In genomic region chr14:61819251-61819650, GRCm38 (mm10) we compare ENCODE assay signal across 25 mouse cellular contexts.
DNase-seq lines count a peak whose midpoint lies in the region; ATAC-seq and TF ChIP-seq lines count a peak whose summit lies in the region.
"Had no signal": no experiment of that assay in that cellular context is flagged by ENCODE, and none has a peak within 500 bp of the region (broad histone marks: within the 10 kb centered on the region; RNA-seq: fewer than 3 reads in every experiment).

No protein-coding gene starts in this region.

- H3K4me3 ChIP-seq in kidney, postnatal 0 days (replicated peaks; ENCODE audit: low read depth, low read length): no peak overlapping the region
- H3K4me3 ChIP-seq in kidney, embryonic 15.5 days (replicated peaks): no peak overlapping the region
- no peak overlapping the region for H3K4me3 ChIP-seq in liver, postnatal 0 days (ENCODE audit: low read depth, low read length)
- H3K4me3 ChIP-seq in hindbrain, embryonic 12.5 days: no peak overlapping the region
- H3K4me3 ChIP-seq: embryonic facial prominence, embryonic 13.5 days; embryonic facial prominence, embryonic 15.5 days; erythroblast, embryonic 14.5 days; forebrain, embryonic 10.5 days; forebrain, embryonic 12.5 days had no signal

- no peak for TF ChIP-seq CTCF in kidney, postnatal 0 days (IDR thresholded peaks at IDR 0.05; ENCODE audit: low read depth)
- TF ChIP-seq CTCF in liver, postnatal 0 days (IDR thresholded peaks at IDR 0.05; ENCODE audit: low read depth): no peak

- ATAC-seq in kidney, postnatal 0 days (replicated peaks; ENCODE audit: low FRiP score, low read depth): no peak
- ATAC-seq in kidney, embryonic 15.5 days (replicated peaks; ENCODE audit: low FRiP score): no peak
- peak; percentile 53 for ATAC-seq in CD4-positive, CD25-positive, alpha-beta regulatory T cell, adult 4 months
- no peak for ATAC-seq in liver, postnatal 0 days
- ATAC-seq in hindbrain, embryonic 12.5 days (ENCODE audit: low FRiP score): no peak
- ATAC-seq: forebrain, embryonic 14.5 days; forebrain, embryonic 16.5 days had no signal

- no peaks in the 10 kb centered on the region for H3K36me3 ChIP-seq in kidney, postnatal 0 days (ENCODE audit: insufficient read depth, low read length)
- no peaks in the 10 kb centered on the region for H3K36me3 ChIP-seq in kidney, embryonic 15.5 days
- no peaks in the 10 kb centered on the region for H3K36me3 ChIP-seq in liver, postnatal 0 days (replicated peaks; ENCODE audit: insufficient read depth, low read length)
- no peaks in the 10 kb centered on the region for H3K36me3 ChIP-seq in hindbrain, embryonic 12.5 days
- H3K36me3 ChIP-seq: embryonic facial prominence, embryonic 13.5 days; embryonic facial prominence, embryonic 15.5 days; forebrain, embryonic 10.5 days; forebrain, embryonic 12.5 days had no signal

- H3K9me3 ChIP-seq in kidney, postnatal 0 days (replicated peaks; ENCODE audit: low read length): no peaks in the 10 kb centered on the region
- H3K9me3 ChIP-seq in kidney, embryonic 15.5 days (replicated peaks): no peaks in the 10 kb centered on the region
- H3K9me3 ChIP-seq in liver, postnatal 0 days (ENCODE audit: low read length): no peaks in the 10 kb centered on the region
- H3K9me3 ChIP-seq in hindbrain, embryonic 12.5 days (replicated peaks): no peaks in the 10 kb centered on the region
- H3K9me3 ChIP-seq: embryonic facial prominence, embryonic 13.5 days; embryonic facial prominence, embryonic 15.5 days; forebrain, embryonic 10.5 days; forebrain, embryonic 12.5 days had no signal

- DNase-seq in kidney, postnatal 0 days (ENCODE audit: low spot score): peak; percentile 32
- peak; percentile 58 for DNase-seq in induced T-regulatory cell, adult 2 months (ENCODE audit: low read depth)
- no peak for DNase-seq in liver, postnatal 0 days
- DNase-seq in urinary bladder, postnatal 10 days (ENCODE audit: low spot score): no peak
- DNase-seq: adrenal gland, adult 2 months; adrenal gland, postnatal 10 days; adrenal gland, postnatal 25 days; B cell, adult 2 months; cerebellum, adult 11 months; cerebellum, adult 18-20 months; cerebellum, adult 8-10 months; cerebellum, adult 9-11 months; cerebellum, postnatal 14 days; cerebellum, postnatal 36 days; embryo, embryonic 11 days had no signal

- no peak overlapping the region for H3K4me2 ChIP-seq in kidney, postnatal 0 days (ENCODE audit: low read length)
- no peak overlapping the region for H3K4me2 ChIP-seq in kidney, embryonic 15.5 days
- H3K4me2 ChIP-seq in liver, postnatal 0 days (ENCODE audit: low read depth, low read length): no peak overlapping the region
- no peak overlapping the region for H3K4me2 ChIP-seq in hindbrain, embryonic 12.5 days (replicated peaks)
- H3K4me2 ChIP-seq: embryonic facial prominence, embryonic 13.5 days; embryonic facial prominence, embryonic 15.5 days; forebrain, embryonic 12.5 days had no signal

- TF ChIP-seq EP300 in liver, postnatal 0 days (IDR thresholded peaks at IDR 0.05; ENCODE audit: low read depth): no peak

- 37% methylated on average over 2 of the region's 2 CpGs for WGBS in kidney, postnatal 0 days
- 24% methylated on average over 2 of the region's 2 CpGs for WGBS in kidney, embryonic 15.5 days
- WGBS in liver, postnatal 0 days (ENCODE audit: insufficient replicate concordance): 83% methylated on average over 2 of the region's 2 CpGs
- 77% methylated on average over 2 of the region's 2 CpGs for WGBS in hindbrain, embryonic 12.5 days

- H3K9ac ChIP-seq in kidney, postnatal 0 days (ENCODE audit: low read depth, low read length): no peak overlapping the region
- H3K9ac ChIP-seq in kidney, embryonic 15.5 days: no peak overlapping the region
- no peak overlapping the region for H3K9ac ChIP-seq in liver, postnatal 0 days (replicated peaks)
- no peak overlapping the region for H3K9ac ChIP-seq in hindbrain, embryonic 12.5 days
- H3K9ac ChIP-seq: embryonic facial prominence, embryonic 13.5 days; embryonic facial prominence, embryonic 15.5 days; forebrain, embryonic 12.5 days had no signal

- no peak overlapping the region for H3K27ac ChIP-seq in kidney, postnatal 0 days
- H3K27ac ChIP-seq in kidney, embryonic 15.5 days: no peak overlapping the region
- no peak overlapping the region for H3K27ac ChIP-seq in liver, postnatal 0 days (ENCODE audit: low read depth)
- no peak overlapping the region for H3K27ac ChIP-seq in hindbrain, embryonic 12.5 days
- H3K27ac ChIP-seq: embryonic facial prominence, embryonic 13.5 days; embryonic facial prominence, embryonic 15.5 days; forebrain, embryonic 10.5 days; forebrain, embryonic 12.5 days had no signal

- no peaks in the 10 kb centered on the region for H3K27me3 ChIP-seq in kidney, postnatal 0 days (ENCODE audit: insufficient read depth, low read length)
- no peaks in the 10 kb centered on the region for H3K27me3 ChIP-seq in kidney, embryonic 15.5 days
- H3K27me3 ChIP-seq in liver, postnatal 0 days (ENCODE audit: insufficient read depth, low read length): no peaks in the 10 kb centered on the region
- H3K27me3 ChIP-seq in hindbrain, embryonic 12.5 days: no peaks in the 10 kb centered on the region
- H3K27me3 ChIP-seq: embryonic facial prominence, embryonic 13.5 days; embryonic facial prominence, embryonic 15.5 days; forebrain, embryonic 12.5 days had no signal

- H3K4me1 ChIP-seq in kidney, postnatal 0 days (replicated peaks; ENCODE audit: insufficient read depth, low read length): no peaks in the 10 kb centered on the region
- H3K4me1 ChIP-seq in kidney, embryonic 15.5 days: peaks cover 14% of the 10 kb centered on the region
- H3K4me1 ChIP-seq in liver, postnatal 0 days (ENCODE audit: insufficient read depth): no peaks in the 10 kb centered on the region
- no peaks in the 10 kb centered on the region for H3K4me1 ChIP-seq in hindbrain, embryonic 12.5 days
- H3K4me1 ChIP-seq: embryonic facial prominence, embryonic 15.5 days; forebrain, embryonic 10.5 days; forebrain, embryonic 12.5 days had no signal

Comparison
In these comparisons a context has a peak if more than half of its experiments do, and no peak if none do; other contexts are left out.
1. DNase-seq: peak in kidney, postnatal 0 days (single experiment) and induced T-regulatory cell, adult 2 months (single experiment); none in liver, postnatal 0 days (single experiment) and urinary bladder, postnatal 10 days (single experiment).